Mouse (Mus musculus) E14TG2a.4 (cell line): Measurements from ENCODE around the gene Dnah12.

Source experiments
- CTCF ChIP-seq: conservative IDR thresholded peaks from 2 replicates; pipeline ENCODE4 v1.5.1; 2014; ENCODE audit warnings: low read length
- NANOG ChIP-seq: IDR thresholded peaks from 2 replicates; pipeline ENCODE4 v1.6.1; 2014; ENCODE audit warnings: borderline replicate concordance, low read length, mixed read lengths
- POU5F1 ChIP-seq: IDR thresholded peaks from 2 replicates; pipeline ENCODE4 v1.6.1; 2014; ENCODE audit warnings: low read length, borderline replicate concordance

- no peak for TF ChIP-seq CTCF
- TF ChIP-seq NANOG = no peak
- no peak for TF ChIP-seq POU5F1
These were observed 65.5 kb downstream of the Dnah12 start for GRCm38 (mm10) chr14:26758566-26758965.
